Mouse (Mus musculus) kidney, adult 2 months (tissue): Measurements from ENCODE around the gene Lmln. TPM values are rescaled to one million over a fixed set of nuclear protein-coding genes. Genes with fewer than 3 reads are reported as not detected.
A peak's percentile ranks its signal among the peaks of the same experiment; 100 is the strongest.

Source experiments
- DNase-seq: peaks from one replicate; pipeline ENCODE4 v3.0.0; 2021
- H3K27ac ChIP-seq: fragments of 200-500 bp; 2 replicates; pipeline ENCODE4 v1.5.1; 2012; ENCODE audit warnings: low read depth, low read length, control low read depth, inconsistent platforms; ENCODE audit not compliant: insufficient read depth
- H3K27me3 ChIP-seq: fragments of 200-500 bp; replicated peaks from 2 replicates; pipeline ENCODE4 v1.6.1; 2012; ENCODE audit warnings: mild to moderate bottlenecking, moderate library complexity, low read length, inconsistent platforms; ENCODE audit not compliant: control insufficient read depth, insufficient read depth
- H3K36me3 ChIP-seq: fragments of 200-500 bp; 2 replicates; pipeline ENCODE4 v1.6.1; 2012; ENCODE audit warnings: mild to moderate bottlenecking, moderate library complexity, low read length, inconsistent platforms; ENCODE audit not compliant: control insufficient read depth, insufficient read depth
- H3K4me1 ChIP-seq: fragments of 200-500 bp; 2 replicates; pipeline ENCODE4 v1.6.1; 2011; ENCODE audit warnings: low read length; ENCODE audit not compliant: control insufficient read depth, insufficient read depth
- H3K4me3 ChIP-seq: fragments of 200-500 bp; 2 replicates; pipeline ENCODE4 v1.5.1; 2011; ENCODE audit warnings: mild to moderate bottlenecking, low read depth, low read length, control low read depth; ENCODE audit not compliant: insufficient read depth
- CTCF ChIP-seq: fragments of 200-500 bp; conservative IDR thresholded peaks from 2 replicates; pipeline ENCODE4 v1.5.1; 2011; ENCODE audit warnings: low read depth, mild to moderate bottlenecking, control low read depth, low read length, moderate library complexity, mixed read lengths; ENCODE audit not compliant: insufficient read depth, insufficient read length
- POLR2A ChIP-seq: fragments of 200-500 bp; IDR thresholded peaks from one replicate; pipeline ENCODE4 v1.6.1; 2011; ENCODE audit warnings: low read depth, low read length, control low read depth
- WGBS: fragments of 180-500 bp; shearing (Covaris S2); methylation state at CpG from one replicate; pipeline ENCODE4 v1.1.7; 2018; 5-methylcytosine and 5-hydroxymethylcytosine counted together
- polyA plus RNA-seq: library from polyadenylated mRNA; depleted of rRNA; stranded (reverse); fragments of >200 nt; gene quantifications from 2 replicates; pipeline ENCODE4 v1.2.3, GENCODE M21; 2012; rRNA removed

The Lmln gene
- polyA plus RNA-seq, result 3.1 and 4.8 TPM in 2 replicates

GRCm38 (mm10) chr16:33062024-33062681 lies at the start of gene Lmln:
Lmln (plus strand) TSS chr16:33062521.
- WGBS, result under 1% methylated on average over 64 of the region's 64 CpGs

GRCm38 (mm10) chr16:33013801-33014200 lies 48.5 kb upstream of the Lmln start:
- no peaks in the 10 kb centered on the region; the same call in 1 of the 2 replicates for H3K36me3 ChIP-seq

More at GRCm38 (mm10) chr16:33062024-33062681, at the start of gene Lmln:
- H3K27me3 ChIP-seq, result no peaks in the 10 kb centered on the region
- peak; percentile 89 for TF ChIP-seq POLR2A
- TF ChIP-seq CTCF, result no peak
- H3K4me3 ChIP-seq, result peak within 1 kb of the TSS; percentile 68
- peaks cover 3% of the 10 kb centered on the region for H3K36me3 ChIP-seq
- peak; percentile 96 for DNase-seq
- peaks cover 19% of the 10 kb centered on the region for H3K4me1 ChIP-seq
- peak within 1 kb of the TSS; percentile 88 for H3K27ac ChIP-seq

GRCm38 (mm10) chr16:33014921-33015320 lies 47.4 kb upstream of the Lmln start:
- no peaks in the 10 kb centered on the region for H3K27me3 ChIP-seq
- DNase-seq, result peak; percentile 82
- H3K36me3 ChIP-seq, result no peaks in the 10 kb centered on the region; the same call in 1 of the 2 replicates
- peaks cover 3% of the 10 kb centered on the region; the same call in 1 of the 2 replicates for H3K4me1 ChIP-seq
- TF ChIP-seq CTCF, result no peak
- TF ChIP-seq POLR2A, result no peak
- peak overlapping the region; percentile 7; the same call in 1 of the 2 replicates for H3K27ac ChIP-seq
- WGBS, result 50% methylated on average over 1 of the region's 1 CpGs
- no peak overlapping the region for H3K4me3 ChIP-seq

More at GRCm38 (mm10) chr16:33013801-33014200, 48.5 kb upstream of the Lmln start:
- peak; percentile 74 for DNase-seq
- no peak for TF ChIP-seq CTCF
- 74% methylated on average over 5 of the region's 5 CpGs for WGBS
- Histone ChIP-seq H3K27ac (no peak overlapping the region), H3K4me1 (peaks cover 3% of the 10 kb centered on the region; the same call in 1 of the 2 replicates), H3K27me3 (no peaks in the 10 kb centered on the region), H3K4me3 (no peak overlapping the region)

DNA sequence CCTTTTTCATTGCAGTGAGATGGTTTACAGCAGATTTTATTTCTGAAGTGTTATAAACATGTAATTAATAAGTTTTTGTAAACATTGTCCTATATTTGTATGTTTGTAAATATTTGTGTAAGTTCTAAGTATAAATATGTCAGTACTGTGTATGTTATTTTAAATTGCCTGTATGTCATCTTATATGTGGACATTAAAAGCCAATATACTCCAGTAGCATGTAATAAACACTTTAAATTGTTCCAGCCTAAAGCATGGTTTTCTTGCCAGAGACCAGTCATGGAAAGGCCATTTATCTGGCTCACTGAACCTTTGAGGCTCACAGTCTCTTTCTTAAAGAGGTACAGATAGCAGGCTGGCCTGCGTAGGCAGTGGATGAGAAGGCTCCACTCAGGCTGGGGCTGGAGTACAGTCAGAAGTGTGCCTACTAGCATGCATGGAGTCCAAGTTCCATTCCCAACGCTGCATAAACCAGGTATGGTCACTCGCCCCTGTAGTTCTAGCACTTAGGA lies 46.9 kb upstream of the Lmln start:
- TF ChIP-seq CTCF (no peak), POLR2A (no peak)
- no peak for DNase-seq
- peaks cover 3% of the 10 kb centered on the region; the same call in 1 of the 2 replicates for H3K4me1 ChIP-seq
- H3K27ac ChIP-seq, result no peak overlapping the region
- H3K4me3 ChIP-seq, result no peak overlapping the region
- no peaks in the 10 kb centered on the region; the same call in 1 of the 2 replicates for H3K36me3 ChIP-seq
- WGBS, result 68% methylated on average over 3 of the region's 3 CpGs
- H3K27me3 ChIP-seq, result no peaks in the 10 kb centered on the region

DNA sequence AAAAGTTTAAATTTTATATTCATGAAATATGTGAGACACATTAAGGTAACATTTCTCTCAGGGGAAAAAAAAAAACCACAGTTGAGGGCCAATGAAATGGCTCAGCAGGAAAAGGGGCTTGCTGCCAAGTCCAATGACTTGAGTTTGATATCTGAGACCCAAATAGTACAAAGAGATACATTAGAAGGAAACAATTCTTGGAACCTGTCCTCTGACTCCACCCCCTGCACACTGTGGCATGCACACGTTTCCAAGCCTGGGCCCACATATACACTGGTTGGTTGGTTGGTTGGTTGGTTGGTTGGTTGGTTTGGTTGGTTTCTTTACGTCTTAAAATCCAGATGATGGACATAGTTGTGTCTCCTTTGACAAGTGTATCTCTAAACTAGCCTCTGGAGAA lies 46.3 kb upstream of the Lmln start:
- no peak for DNase-seq
- H3K4me3 ChIP-seq, result no peak overlapping the region
- H3K27me3 ChIP-seq, result no peaks in the 10 kb centered on the region
- 75% methylated on average over 2 of the region's 2 CpGs for WGBS
- no peak for TF ChIP-seq CTCF
- no peak for TF ChIP-seq POLR2A
- H3K27ac ChIP-seq, result no peak overlapping the region
- H3K4me1 ChIP-seq, result peaks cover 3% of the 10 kb centered on the region; the same call in 1 of the 2 replicates
- no peaks in the 10 kb centered on the region; the same call in 1 of the 2 replicates for H3K36me3 ChIP-seq

- Histone ChIP-seq H3K27ac (no peak overlapping the region), H3K36me3 (no peaks in the 10 kb centered on the region), H3K4me3 (no peak overlapping the region), H3K27me3 (no peaks in the 10 kb centered on the region), H3K4me1 (peaks cover 3% of the 10 kb centered on the region; the same call in 1 of the 2 replicates)
- WGBS, result 69% methylated on average over 5 of the region's 5 CpGs
- DNase-seq, result no peak
- no peak for TF ChIP-seq CTCF
Measured at GRCm38 (mm10) chr16:33017677-33018349, 44.5 kb upstream of the Lmln start.
